Mouse (Mus musculus) brain, embryonic 14.5 days (tissue): Measurements from ENCODE around the gene Elp1.

Experiments used
- CTCF ChIP-seq: fragments of 200-500 bp; IDR thresholded peaks from 2 replicates; pipeline ENCODE4 v1.5.1; 2012; ENCODE audit warnings: inconsistent platforms, mild to moderate bottlenecking, moderate library complexity, borderline replicate concordance; ENCODE audit not compliant: insufficient read depth, insufficient read length; ENCODE audit errors: extremely low read depth
- POLR2A ChIP-seq: fragments of 200-500 bp; IDR thresholded peaks from 2 replicates; pipeline ENCODE4 v1.6.1; 2012; ENCODE audit warnings: mild to moderate bottlenecking, inconsistent platforms, borderline replicate concordance; ENCODE audit not compliant: poor library complexity, insufficient read depth, insufficient read length, severe bottlenecking; ENCODE audit errors: extremely low read depth

- TF ChIP-seq POLR2A (no peak), CTCF (no peak)
Measured at GRCm38 (mm10) chr4:56722346-56722745, 79.8 kb downstream of the Elp1 start.
